Mouse (Mus musculus) stomach, postnatal 0 days (tissue): ENCODE measurements at regions not wholly inside any gene's neighbourhood (a gene's known extent, or its start where the extent isn't known, plus 50 kb on each side); places are given as distances from the start of the nearest gene placed in this dataset.

ENCODE experiments used
- CTCF ChIP-seq: IDR thresholded peaks from 2 replicates; pipeline ENCODE4 v1.5.1; 2016; ENCODE audit warnings: antibody characterized with exemption, low read depth, mild to moderate bottlenecking, moderate library complexity
- EP300 ChIP-seq: optimal IDR thresholded peaks from 2 replicates; pipeline ENCODE3; 2016; ENCODE audit warnings: antibody characterized with exemption

DNA sequence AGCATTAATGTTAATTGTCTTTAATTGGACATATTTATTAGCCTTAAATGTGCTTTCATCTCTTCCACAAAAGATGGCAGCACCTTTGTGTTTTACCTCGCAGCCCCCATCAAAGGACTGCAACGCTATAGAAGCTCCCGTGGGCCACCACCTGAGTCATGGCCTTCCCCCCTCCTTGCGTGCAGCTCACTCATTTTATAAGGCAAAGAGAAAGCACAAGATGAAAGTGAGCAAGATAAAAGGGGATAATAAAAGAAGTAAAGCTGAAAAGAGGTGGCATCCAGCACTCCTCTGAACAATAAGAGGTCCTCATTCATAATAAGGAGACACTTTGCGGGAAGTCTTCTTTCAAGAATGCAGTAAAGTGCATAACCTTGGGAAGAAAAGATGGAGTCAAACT lies 403.9 kb downstream of the Cenpc1 start:
- no peak for TF ChIP-seq CTCF
- no peak for TF ChIP-seq EP300
